Mouse (Mus musculus) testis, adult 2 months (tissue): ENCODE results near the gene Prkar2b.

Experiments
- CTCF ChIP-seq: fragments of 200-500 bp; IDR thresholded peaks from 2 replicates; pipeline ENCODE4 v1.5.1; 2012; ENCODE audit warnings: low read depth, mild to moderate bottlenecking, inconsistent platforms, low read length, moderate library complexity; ENCODE audit not compliant: control insufficient read depth, insufficient read depth, insufficient replicate concordance
- POLR2A ChIP-seq: fragments of 200-500 bp; IDR thresholded peaks from 2 replicates; pipeline ENCODE4 v1.6.1; 2012; ENCODE audit warnings: low read depth, mild to moderate bottlenecking, inconsistent platforms, low read length, moderate library complexity; ENCODE audit not compliant: control insufficient read depth

GRCm38 (mm10) chr12:31920464-31921405 is 140.4 kb downstream of the Prkar2b start:
- TF ChIP-seq CTCF (no peak), POLR2A (no peak)
